Mouse (Mus musculus) brain, embryonic 14.5 days (tissue): ENCODE data around the gene Lhx8.

ENCODE experiments used
- CTCF ChIP-seq: fragments of 200-500 bp; IDR thresholded peaks from 2 replicates; pipeline ENCODE4 v1.5.1; 2012; ENCODE audit warnings: inconsistent platforms, mild to moderate bottlenecking, moderate library complexity, borderline replicate concordance; ENCODE audit not compliant: insufficient read depth, insufficient read length; ENCODE audit errors: extremely low read depth
- POLR2A ChIP-seq: fragments of 200-500 bp; IDR thresholded peaks from 2 replicates; pipeline ENCODE4 v1.6.1; 2012; ENCODE audit warnings: mild to moderate bottlenecking, inconsistent platforms, borderline replicate concordance; ENCODE audit not compliant: poor library complexity, insufficient read depth, insufficient read length, severe bottlenecking; ENCODE audit errors: extremely low read depth

DNA sequence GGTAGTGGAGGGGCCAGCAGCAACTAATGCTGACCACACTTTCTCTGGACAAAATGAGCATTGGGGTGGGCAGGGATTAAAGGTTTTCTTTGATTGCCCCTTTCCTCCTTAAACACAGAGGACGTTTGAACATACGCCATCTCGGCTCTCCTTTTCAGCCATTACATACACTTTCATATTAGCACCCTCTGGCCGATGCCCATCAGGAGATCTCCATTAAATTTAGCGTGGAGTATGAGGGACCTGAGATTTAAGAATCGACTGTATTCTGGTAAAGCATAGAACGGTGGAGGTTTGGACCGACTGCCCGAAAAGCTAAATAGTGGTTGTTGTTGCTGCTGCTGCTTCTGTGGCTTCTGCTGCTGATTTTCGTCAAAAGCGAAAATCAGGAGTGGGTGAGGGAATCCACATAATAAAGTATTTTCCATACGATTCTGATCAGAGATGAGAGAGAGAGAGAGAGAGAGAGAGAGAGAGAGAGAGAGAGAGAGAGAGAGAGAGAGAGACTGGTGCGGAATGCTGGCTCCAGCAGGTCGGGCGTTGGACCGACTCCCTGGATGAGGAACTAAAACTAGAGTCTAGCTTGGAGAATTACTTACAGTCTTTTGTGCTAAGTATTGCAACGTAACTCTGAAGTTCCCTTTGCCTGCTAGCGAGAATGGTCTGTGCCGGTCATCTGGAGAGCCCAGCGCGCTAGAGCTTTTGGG lies 1.2 kb upstream of the Lhx8 start:
- TF ChIP-seq CTCF, result no peak
- TF ChIP-seq POLR2A, result no peak
